8 mouse cellular contexts compared by ENCODE assay signal in genomic region chr16:50429692-50430514, GRCm38 (mm10). TPM values are rescaled to one million over a fixed set of nuclear protein-coding genes. Genes with fewer than 3 reads are reported as not detected.
A peak's percentile ranks its signal among the peaks of the same experiment; 100 is the strongest.
DNase-seq lines count a peak whose midpoint lies in the region; ATAC-seq and TF ChIP-seq lines count a peak whose summit lies in the region.

No protein-coding gene starts in this region.

- H3K27me3 ChIP-seq in G1E (ENCODE audit: insufficient read depth, low read length), result no peaks in the 10 kb centered on the region
- no peaks in the 10 kb centered on the region for H3K27me3 ChIP-seq in forebrain, embryonic 12.5 days

- H3K4me1 ChIP-seq in G1E (ENCODE audit: insufficient read depth, low read depth, low read length), result peaks cover 22% of the 10 kb centered on the region
- H3K4me1 ChIP-seq in forebrain, embryonic 12.5 days, result peaks cover 10% of the 10 kb centered on the region; the same call in 1 of the 2 replicates

- peak overlapping the region; percentile 96 for H3K9ac ChIP-seq in forebrain, embryonic 12.5 days

- no peak for TF ChIP-seq POLR2A in brain, embryonic 14.5 days (IDR thresholded peaks at IDR 0.05; ENCODE audit: borderline replicate concordance, extremely low read depth, insufficient read depth, insufficient read length, poor library complexity, severe bottlenecking)

- DNase-seq in G1E (ENCODE audit: low spot score), result peak; percentile 30
- peak; percentile 61 for DNase-seq in brain, embryonic 14.5 days (ENCODE audit: low read depth)
- peak; percentile 13 for DNase-seq in heart, postnatal 25 days (ENCODE audit: low spot score)
- DNase-seq in layer of hippocampus, postnatal 10 days (ENCODE audit: low spot score in 2 of 2), result peak; percentile 39 to 55
- DNase-seq in lung, postnatal 10 days, result peak; percentile 45
- DNase-seq in ovary, postnatal 36 days (ENCODE audit: low spot score), result peak; percentile 52
- peak; percentile 61 for DNase-seq in thymus, postnatal 4 days

- H3K9me3 ChIP-seq in G1E (replicated peaks), result no peaks in the 10 kb centered on the region
- no peaks in the 10 kb centered on the region for H3K9me3 ChIP-seq in forebrain, embryonic 12.5 days

- peak overlapping the region; percentile 100 for H3K4me2 ChIP-seq in forebrain, embryonic 12.5 days

- ATAC-seq in G1E (ENCODE audit: extremely low read depth, insufficient number of reproducible peaks, low FRiP score, poor library complexity, severe bottlenecking), result no peak
- ATAC-seq in forebrain, embryonic 12.5 days (ENCODE audit: low FRiP score), result 0 out of 2 replicates have a peak, but pooled peaks have one; percentile 10

- H3K4me3 ChIP-seq in G1E (ENCODE audit: low read depth, low read length), result peak overlapping the region; percentile 86
- peak overlapping the region; percentile 94 for H3K4me3 ChIP-seq in forebrain, embryonic 12.5 days (replicated peaks)

- under 1% methylated on average over 59 of the region's 69 CpGs for whole genome bisulfite sequencing in forebrain, embryonic 12.5 days

- TF ChIP-seq CTCF in G1E (IDR thresholded peaks at IDR 0.05; ENCODE audit: low read depth, low read length), result no peak
- no peak for TF ChIP-seq CTCF in brain, embryonic 14.5 days (IDR thresholded peaks at IDR 0.05; ENCODE audit: borderline replicate concordance, extremely low read depth, insufficient read depth, insufficient read length)

- intact Hi-C loops in heart, postnatal 25 days (cut with DNase I), result loop anchor here (2.0 to 5.0 kb wide), 3 partner anchors 48 to 307 kb away; no protein-coding TSS in a partner anchor

- 0 out of 2 replicates have a peak overlapping the region, but pooled peaks have one; percentile 31 for H3K27ac ChIP-seq in forebrain, embryonic 12.5 days

- peaks cover 24% of the 10 kb centered on the region for H3K36me3 ChIP-seq in G1E (replicated peaks)
- no peaks in the 10 kb centered on the region for H3K36me3 ChIP-seq in forebrain, embryonic 12.5 days (replicated peaks)

RNA-seq across cellular contexts. Expression of gene Bbx, which starts 2.3 kb away (rescaled TPM):
- total RNA-seq in G1E (2014; fragmentation: Nextera tagmentation) (112 and 113 TPM in 2 replicates), G1E (2017) (39.7 and 43.7 TPM in 2 replicates)
- polyA plus RNA-seq in G1E (2012), result 2.9 and 3.7 TPM in 2 replicates
- 8.9 and 9.4 TPM in 2 replicates for polyA plus RNA-seq in brain, embryonic 14.5 days (2012; rRNA removed)
- polyA plus RNA-seq in forebrain, embryonic 12.5 days (2016; fragmentation: Nextera tagmentation; extraction: Ambion mirVana), result 40.7 and 43.3 TPM in 2 replicates
- 10 to 100 TPM; 11.7 to 14.7 TPM for total RNA-seq in heart, postnatal 25 days (2021)
- 10 to 100 TPM; 12.1 to 14.1 TPM for total RNA-seq in layer of hippocampus, postnatal 10 days (2021)
